Mouse (Mus musculus) kidney, embryonic 14.5 days (tissue): ENCODE measurements around the gene Olfr193. TPM values are rescaled to one million over a fixed set of nuclear protein-coding genes. Genes with fewer than 3 reads are reported as not detected.
"Not testable (repeated sequence)": the region's sequence is repeated elsewhere in the genome, so short reads cannot be mapped to it uniquely, and the experiment has no call there.

ENCODE experiments used
- ATAC-seq: fragments of 200-750 bp; cut with Nextera tagmentation; 2 replicates; pipeline ENCODE4 v1.8.0; 2017; ENCODE audit warnings: moderate number of reproducible peaks, mild to moderate bottlenecking, moderate TSS enrichment, moderate library complexity; ENCODE audit not compliant: low FRiP score, low TSS enrichment
- H3K27ac ChIP-seq: fragments of 300-500 bp; sonication (generic); 2 replicates; pipeline ENCODE4 v1.5.1; 2014; ENCODE audit warnings: low read depth, mild to moderate bottlenecking, low read length, moderate library complexity, mixed read lengths
- H3K27me3 ChIP-seq: fragments of 300-500 bp; sonication (generic); 2 replicates; pipeline ENCODE4 v1.6.1; 2014; ENCODE audit warnings: mild to moderate bottlenecking, low read length; ENCODE audit not compliant: control insufficient read depth, insufficient read depth
- H3K36me3 ChIP-seq: fragments of 300-500 bp; sonication (generic); 2 replicates; pipeline ENCODE4 v1.6.1; 2014; ENCODE audit warnings: low read length, mixed read lengths; ENCODE audit not compliant: control insufficient read depth, insufficient read depth
- H3K4me1 ChIP-seq: fragments of 300-500 bp; sonication (generic); 2 replicates; pipeline ENCODE4 v1.6.1; 2014; ENCODE audit warnings: low read length, mixed read lengths; ENCODE audit not compliant: control insufficient read depth, insufficient read depth
- H3K4me2 ChIP-seq: fragments of 300-500 bp; sonication (generic); replicated peaks from 2 replicates; pipeline ENCODE4 v1.6.1; 2014; ENCODE audit warnings: low read depth, mild to moderate bottlenecking, low read length
- H3K4me3 ChIP-seq: fragments of 300-500 bp; sonication (generic); 2 replicates; pipeline ENCODE4 v1.5.1; 2014; ENCODE audit warnings: mild to moderate bottlenecking, low read length
- H3K9ac ChIP-seq: fragments of 300-500 bp; sonication (generic); 2 replicates; pipeline ENCODE4 v1.6.1; 2014; ENCODE audit warnings: low read depth, mild to moderate bottlenecking, low read length, moderate library complexity
- H3K9me3 ChIP-seq: fragments of 300-500 bp; sonication (generic); 2 replicates; pipeline ENCODE4 v1.6.1; 2016; ENCODE audit warnings: low read length; ENCODE audit not compliant: control insufficient read depth
- WGBS: fragments of 180-500 bp; shearing (Covaris S2); extraction: QIAGEN DNeasy Blood & Tissue Kit; methylation state at CpG from one replicate; pipeline ENCODE4 v1.1.7; 2014; 5-methylcytosine and 5-hydroxymethylcytosine counted together
- polyA plus RNA-seq: library from polyadenylated mRNA; unstranded; fragments of >200 nt; fragmentation: Nextera tagmentation; extraction: Ambion mirVana; gene quantifications from 2 replicates; pipeline ENCODE4 v1.2.1, GENCODE M21; 2014

Olfr193 gene
- polyA plus RNA-seq, 1 experiment from 2014 or later, result not detected

- not testable (repeated sequence) for H3K4me3 ChIP-seq, H3K9me3 ChIP-seq, H3K36me3 ChIP-seq, H3K9ac ChIP-seq, H3K27ac ChIP-seq, H3K4me2 ChIP-seq, ATAC-seq, H3K27me3 ChIP-seq, H3K4me1 ChIP-seq
- 86% methylated on average over 2 of the region's 2 CpGs for WGBS
Measured at GRCm38 (mm10) chr16:59081113-59081512, 30.6 kb downstream of the Olfr193 start.

- 90% methylated on average over 5 of the region's 5 CpGs for WGBS
- Histone ChIP-seq H3K27ac (no peak within 1 kb of the TSS), H3K27me3 (no peaks in the 10 kb centered on the region), H3K9ac (no peak within 1 kb of the TSS), H3K9me3 (no peaks in the 10 kb centered on the region), H3K4me1 (no peaks in the 10 kb centered on the region), H3K4me2 (no peak within 1 kb of the TSS), H3K36me3 (no peaks in the 10 kb centered on the region), H3K4me3 (no peak within 1 kb of the TSS)
- ATAC-seq, result no peak
Measured at GRCm38 (mm10) chr16:59077905-59078304, 33.8 kb downstream of the Olfr193 start, which contains the start of gene Olfr190. Gene Olfr190, minus strand, starts transcription at chr16:59078005.

- no peak overlapping the region for H3K9ac ChIP-seq
- 75% methylated on average over 1 of the region's 1 CpGs for WGBS
- ATAC-seq, result no peak
Measured at GRCm38 (mm10) chr16:59073520-59073919, 38.2 kb downstream of the Olfr193 start.

GRCm38 (mm10) chr16:59071755-59072154 is 39.9 kb downstream of the Olfr193 start:
- no peaks in the 10 kb centered on the region for H3K9me3 ChIP-seq
- no peaks in the 10 kb centered on the region for H3K4me1 ChIP-seq
- no peak for ATAC-seq
- no peaks in the 10 kb centered on the region for H3K36me3 ChIP-seq
- no peak overlapping the region for H3K4me3 ChIP-seq
- H3K4me2 ChIP-seq, result no peak overlapping the region
- H3K27ac ChIP-seq, result no peak overlapping the region
- H3K9ac ChIP-seq, result no peak overlapping the region
- H3K27me3 ChIP-seq, result no peaks in the 10 kb centered on the region

More at GRCm38 (mm10) chr16:59073520-59073919, 38.2 kb downstream of the Olfr193 start:
- no peaks in the 10 kb centered on the region for H3K4me1 ChIP-seq
- no peak overlapping the region for H3K4me3 ChIP-seq
- no peak overlapping the region for H3K27ac ChIP-seq
- H3K9me3 ChIP-seq, result no peaks in the 10 kb centered on the region
- no peaks in the 10 kb centered on the region for H3K27me3 ChIP-seq
- no peak overlapping the region for H3K4me2 ChIP-seq
- H3K36me3 ChIP-seq, result no peaks in the 10 kb centered on the region

- H3K4me1 ChIP-seq, H3K27me3 ChIP-seq, ATAC-seq, H3K4me3 ChIP-seq, H3K9me3 ChIP-seq, H3K9ac ChIP-seq, H3K27ac ChIP-seq, H3K36me3 ChIP-seq, H3K4me2 ChIP-seq: not testable (repeated sequence)
- WGBS, result 69% methylated on average over 3 of the region's 3 CpGs
Measured at GRCm38 (mm10) chr16:59062411-59062810, 49.3 kb downstream of the Olfr193 start.

Other genes with a start within 250 kb of the Olfr193 start
- gene Olfr177, start 237.1 kb downstream of the Olfr193 start, polyA plus RNA-seq, result not detected in 2 replicates
- gene Olfr178, start 219.8 kb downstream of the Olfr193 start, polyA plus RNA-seq, result not detected in 2 replicates
- gene Olfr181, start 183.1 kb downstream of the Olfr193 start, polyA plus RNA-seq, result not detected in 2 replicates
- not detected in 2 replicates for gene Olfr180, start 182.5 kb downstream of the Olfr193 start, polyA plus RNA-seq
- not detected in 2 replicates for gene Olfr183, start 116.5 kb downstream of the Olfr193 start, polyA plus RNA-seq
- gene Olfr186, start 81.6 kb downstream of the Olfr193 start, polyA plus RNA-seq, result not detected in 2 replicates
- gene Olfr187, start 72.1 kb downstream of the Olfr193 start, polyA plus RNA-seq, result not detected in 2 replicates
- not detected in 2 replicates for gene Olfr190, start 33.9 kb downstream of the Olfr193 start, polyA plus RNA-seq
- gene Olfr191, start 22.1 kb downstream of the Olfr193 start, polyA plus RNA-seq, result not detected in 2 replicates
- not detected in 2 replicates for gene Olfr194, start 9.2 kb upstream of the Olfr193 start, polyA plus RNA-seq
- not detected in 2 replicates for gene Olfr195, start 35.2 kb upstream of the Olfr193 start, polyA plus RNA-seq
- not detected in 2 replicates for gene Olfr196, start 58.6 kb upstream of the Olfr193 start, polyA plus RNA-seq
- gene Olfr198, start 91.7 kb upstream of the Olfr193 start, polyA plus RNA-seq, result not detected in 2 replicates
- not detected in 2 replicates for gene Olfr199, start 107.9 kb upstream of the Olfr193 start, polyA plus RNA-seq
- not detected in 2 replicates for gene Olfr201, start 160.8 kb upstream of the Olfr193 start, polyA plus RNA-seq
- gene Olfr202, start 174.9 kb upstream of the Olfr193 start, polyA plus RNA-seq, result not detected in 2 replicates
- gene Olfr203, start 187.0 kb upstream of the Olfr193 start, polyA plus RNA-seq, result not detected in 2 replicates
- gene Olfr204, start 206.4 kb upstream of the Olfr193 start, polyA plus RNA-seq, result not detected in 2 replicates
- not detected in 2 replicates for gene Olfr205, start 219.3 kb upstream of the Olfr193 start, polyA plus RNA-seq
- not detected in 2 replicates for gene Olfr206, start 237.4 kb upstream of the Olfr193 start, polyA plus RNA-seq